Mouse (Mus musculus): ENCODE measurements around the gene Acta2.

The Acta2 gene

DNA sequence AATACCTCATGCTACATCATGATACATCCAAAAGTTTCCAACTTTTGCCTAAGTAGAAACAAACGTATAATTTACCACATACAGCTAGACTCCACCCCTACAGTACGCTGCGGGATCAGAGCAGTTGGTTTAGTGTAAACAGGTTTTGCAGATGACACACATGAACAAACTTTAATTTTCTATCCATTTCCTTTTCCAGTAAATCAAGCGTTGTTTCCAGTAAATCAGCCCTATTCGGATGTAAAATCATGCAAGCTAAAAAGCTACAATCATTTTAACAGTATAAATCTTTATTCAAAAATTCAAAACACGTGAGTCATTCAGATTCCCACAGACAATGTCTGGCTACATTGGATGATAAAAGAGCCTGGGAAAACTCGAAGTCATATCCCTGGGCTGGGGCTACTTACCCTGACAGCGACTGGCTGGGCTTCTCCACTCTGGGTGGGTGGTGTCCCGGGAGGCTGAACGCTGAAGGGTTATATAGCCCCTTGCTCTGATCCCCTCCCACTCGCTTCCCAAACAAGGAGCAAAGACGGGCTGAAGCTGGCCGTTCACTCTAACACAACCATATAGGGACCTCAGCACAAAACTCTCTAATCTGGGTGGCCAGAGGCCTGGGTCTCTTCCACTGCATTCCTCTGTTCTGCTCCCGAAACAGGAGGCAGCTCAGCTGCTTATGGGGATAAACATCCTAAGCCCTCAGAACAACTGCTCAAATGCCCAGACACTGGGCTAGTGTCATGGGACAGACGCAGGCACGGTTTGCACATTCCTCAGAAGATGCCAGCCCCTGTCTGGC, at the start of gene Acta2:
Gene Acta2, minus strand, starts transcription at position 711 of the 802 bp plus-strand sequence.
- peak; percentile 69 for DNase-seq (ENCODE audit: low read depth)

DNA sequence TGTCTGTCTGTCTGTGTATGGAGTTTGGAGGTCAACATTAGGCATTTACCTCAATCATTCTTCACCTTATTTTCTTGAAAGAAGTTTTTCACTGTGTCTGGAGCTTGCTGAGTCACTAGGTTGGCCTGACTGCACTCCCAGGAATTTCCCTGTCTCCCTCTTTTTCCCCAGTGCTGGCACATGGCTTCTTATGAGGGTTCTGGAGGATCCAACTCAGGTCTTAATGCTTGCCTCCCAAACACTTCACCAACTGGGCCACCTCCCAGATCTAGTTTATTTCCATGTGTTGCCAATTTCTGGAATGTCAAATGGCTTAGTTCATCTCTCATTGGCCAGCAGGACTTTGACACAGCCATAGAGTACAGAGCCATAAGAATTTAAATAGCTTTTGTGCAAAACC, 49.5 kb upstream of the Acta2 start:
- DNase-seq (ENCODE audit: low read depth) = peak; percentile 59

DNA sequence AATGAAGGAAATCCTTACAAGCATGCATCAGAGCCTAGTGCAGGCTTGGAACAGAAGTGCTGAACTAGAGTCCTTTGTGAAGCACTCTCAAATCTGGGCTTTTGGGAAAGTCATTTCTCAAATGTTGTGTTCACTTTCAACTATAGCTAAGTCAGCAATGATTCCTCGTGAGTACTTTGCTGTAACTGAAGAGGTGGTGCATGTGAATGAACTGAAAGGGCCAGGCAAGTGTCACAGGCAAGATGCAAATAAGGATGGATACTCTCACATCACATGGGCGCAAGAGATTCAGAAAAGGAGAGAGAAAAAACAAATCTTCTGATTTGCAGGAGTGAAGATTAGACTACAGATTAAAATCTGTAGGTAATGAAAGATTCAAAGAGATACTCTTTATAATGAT, 45.0 kb upstream of the Acta2 start:
- DNase-seq (ENCODE audit: low read depth) = no peak

DNA sequence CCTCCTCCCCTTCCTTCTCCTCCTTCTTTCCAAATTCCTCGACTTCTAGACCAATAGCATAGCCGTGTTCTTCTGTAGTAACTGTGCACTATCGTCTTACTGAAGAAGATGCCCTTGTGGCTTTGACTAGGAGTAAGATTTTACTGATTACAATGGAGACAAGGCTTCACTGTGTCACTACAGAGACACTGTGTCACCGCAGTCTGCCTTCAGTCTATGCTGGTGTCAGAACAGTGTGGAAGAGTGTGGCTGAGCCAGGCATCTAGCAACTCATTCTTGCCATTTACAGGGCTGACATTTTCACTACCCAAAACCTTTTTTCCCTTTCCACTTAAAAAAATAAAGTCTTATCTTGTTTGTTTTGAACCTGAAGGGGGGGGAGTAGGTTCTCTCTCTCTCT, 43.8 kb upstream of the Acta2 start:
- no peak for DNase-seq (ENCODE audit: low read depth)

DNA sequence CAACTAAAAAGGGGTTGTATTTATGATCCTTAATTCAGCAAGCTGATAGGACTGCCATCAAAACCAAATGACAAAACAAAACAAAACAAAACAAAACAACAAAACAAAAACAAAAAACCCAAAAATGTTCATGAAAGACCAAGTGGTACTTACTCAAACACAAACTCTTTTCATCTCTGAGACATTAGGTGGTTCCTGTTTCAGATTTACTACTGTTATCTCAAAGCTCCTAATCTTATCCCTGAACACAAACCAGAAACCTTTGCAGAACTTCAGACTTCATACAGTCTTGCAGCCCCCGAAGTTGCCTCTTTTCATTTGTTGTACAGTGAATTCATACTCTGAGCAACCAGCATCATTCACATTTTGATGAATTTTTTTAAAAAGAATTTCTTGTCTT, 43.1 kb upstream of the Acta2 start:
- no peak for DNase-seq (ENCODE audit: low read depth)

DNA sequence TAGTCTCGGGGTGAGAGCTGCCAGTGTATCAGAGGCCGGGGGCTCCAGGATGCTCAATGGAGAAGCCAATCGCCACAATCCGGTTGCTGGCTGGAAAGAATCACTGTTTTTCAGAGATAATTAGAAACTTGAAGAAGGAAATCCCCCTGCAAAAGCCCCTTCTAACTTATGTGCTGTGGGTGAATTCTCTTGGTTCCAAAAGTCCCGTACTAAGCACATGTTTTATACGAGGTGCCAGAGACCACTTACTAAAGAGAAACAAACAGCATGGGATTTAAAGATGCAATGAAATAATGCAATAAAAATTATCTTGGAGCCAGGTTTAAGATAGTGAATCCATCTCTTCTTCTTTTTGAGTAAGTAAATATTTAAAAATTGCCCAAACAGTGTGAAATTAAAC, 40.1 kb upstream of the Acta2 start:
- no peak for DNase-seq (ENCODE audit: low read depth)

DNA sequence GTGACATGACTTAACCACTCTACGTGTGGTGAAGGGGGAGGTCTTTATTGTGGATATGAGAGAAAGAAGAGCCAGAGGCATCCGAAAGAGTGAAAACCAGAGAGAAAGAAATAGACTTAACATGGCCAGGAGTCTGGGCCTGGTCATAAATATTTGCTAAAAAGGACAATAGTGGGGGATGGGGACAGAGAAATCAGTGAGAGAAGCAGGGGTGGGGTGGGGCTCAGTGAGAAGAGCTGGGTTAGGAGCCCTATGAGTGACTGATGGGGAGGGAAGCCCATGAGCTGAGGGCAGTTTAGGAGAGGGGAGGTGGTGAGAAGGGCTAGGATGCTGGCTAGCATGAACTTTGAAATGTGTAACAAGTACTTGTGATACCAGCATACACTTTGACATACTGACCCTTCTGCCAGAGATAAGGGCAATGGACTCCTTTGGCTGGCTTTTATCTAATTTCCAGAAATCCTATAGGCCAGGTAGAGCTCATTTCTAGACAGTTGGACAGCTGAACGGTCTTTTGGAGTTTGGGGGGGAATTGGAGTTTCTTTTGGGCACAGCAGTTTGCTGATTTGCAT, 38.1 kb upstream of the Acta2 start:
- no peak for DNase-seq (ENCODE audit: low read depth)

DNA sequence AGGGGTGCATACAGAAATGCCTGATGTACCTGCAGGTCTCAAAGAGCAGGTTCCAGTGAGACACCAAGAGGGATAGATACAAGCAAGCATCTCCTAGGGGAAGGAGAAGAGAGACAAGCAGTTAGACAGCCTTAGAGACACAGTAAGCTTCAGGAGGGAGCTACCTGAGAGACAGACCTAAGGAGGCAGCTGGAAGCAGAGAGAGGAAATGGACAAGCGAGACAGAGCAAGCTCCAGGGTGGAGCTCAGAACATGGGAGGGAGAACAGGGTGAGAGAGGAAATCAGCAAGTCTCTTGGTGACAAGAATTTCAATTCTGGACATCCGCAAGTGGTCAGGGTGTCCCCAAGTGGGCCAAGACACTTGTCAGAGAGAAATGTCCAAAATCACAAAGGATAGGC, 37.3 kb upstream of the Acta2 start:
- no peak for DNase-seq (ENCODE audit: low read depth)

DNA sequence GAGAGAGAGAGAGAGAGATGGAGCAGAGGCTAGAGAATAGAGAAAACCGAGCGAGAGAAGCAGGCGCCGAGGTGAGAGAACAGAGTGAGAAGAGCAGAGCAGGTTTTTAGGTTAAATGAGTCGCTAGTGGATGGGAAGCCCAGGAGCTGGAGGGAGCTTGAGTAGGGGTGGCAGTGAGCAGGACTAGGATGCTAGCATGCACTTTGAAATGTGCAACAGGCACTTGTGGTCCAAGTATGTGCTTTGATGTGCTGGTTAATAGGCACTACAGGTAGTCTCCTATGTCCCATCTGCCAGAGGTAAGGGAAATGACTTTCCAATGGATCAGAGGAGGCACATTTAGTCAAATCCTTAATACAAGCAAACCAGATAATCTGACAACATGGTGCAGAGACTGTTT, 36.6 kb upstream of the Acta2 start:
- no peak for DNase-seq (ENCODE audit: low read depth)

DNA sequence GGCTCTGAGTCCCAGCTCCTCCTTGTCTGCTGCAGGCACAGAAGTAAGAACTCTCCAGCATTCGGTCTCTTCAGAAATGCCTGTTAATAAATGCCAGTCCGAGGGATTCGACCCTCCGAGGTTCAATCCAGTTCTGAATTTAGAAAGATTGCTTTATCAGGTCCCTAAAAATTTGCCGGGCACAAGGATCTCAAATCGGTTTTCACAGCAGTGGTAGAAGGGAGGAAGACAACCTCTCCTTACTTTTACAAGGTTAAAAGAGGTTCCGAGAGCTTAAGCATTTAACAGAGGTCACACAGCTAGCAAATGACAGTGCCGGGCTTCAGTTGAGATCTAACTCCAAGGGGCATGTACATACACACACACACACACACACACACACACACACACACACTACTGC, 36.0 kb upstream of the Acta2 start:
- DNase-seq (ENCODE audit: low read depth) = no peak

DNA sequence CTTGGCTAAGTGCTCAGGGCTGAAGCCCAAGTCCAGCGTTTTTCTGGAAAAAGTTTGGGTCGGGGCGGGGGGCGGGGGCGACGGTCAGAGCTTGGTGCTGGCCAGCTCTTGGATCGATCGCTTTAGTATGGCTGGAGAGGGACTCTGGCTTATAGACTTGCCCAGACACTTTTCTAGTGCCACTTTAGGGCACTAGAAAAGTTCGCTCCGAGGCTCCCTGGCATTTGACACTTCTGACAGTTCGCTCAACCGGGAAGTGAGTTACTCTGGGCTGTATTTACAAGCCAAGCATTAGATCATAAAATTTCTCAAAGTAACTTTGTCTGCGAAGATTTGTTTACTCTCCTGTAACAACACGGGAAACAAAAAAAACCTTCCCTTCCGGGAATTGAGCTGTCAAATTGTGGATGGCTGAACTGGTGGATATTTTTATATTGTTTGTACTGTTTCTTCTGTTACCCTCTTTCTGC, 35.5 kb upstream of the Acta2 start:
- no peak for DNase-seq (ENCODE audit: low read depth)

DNA sequence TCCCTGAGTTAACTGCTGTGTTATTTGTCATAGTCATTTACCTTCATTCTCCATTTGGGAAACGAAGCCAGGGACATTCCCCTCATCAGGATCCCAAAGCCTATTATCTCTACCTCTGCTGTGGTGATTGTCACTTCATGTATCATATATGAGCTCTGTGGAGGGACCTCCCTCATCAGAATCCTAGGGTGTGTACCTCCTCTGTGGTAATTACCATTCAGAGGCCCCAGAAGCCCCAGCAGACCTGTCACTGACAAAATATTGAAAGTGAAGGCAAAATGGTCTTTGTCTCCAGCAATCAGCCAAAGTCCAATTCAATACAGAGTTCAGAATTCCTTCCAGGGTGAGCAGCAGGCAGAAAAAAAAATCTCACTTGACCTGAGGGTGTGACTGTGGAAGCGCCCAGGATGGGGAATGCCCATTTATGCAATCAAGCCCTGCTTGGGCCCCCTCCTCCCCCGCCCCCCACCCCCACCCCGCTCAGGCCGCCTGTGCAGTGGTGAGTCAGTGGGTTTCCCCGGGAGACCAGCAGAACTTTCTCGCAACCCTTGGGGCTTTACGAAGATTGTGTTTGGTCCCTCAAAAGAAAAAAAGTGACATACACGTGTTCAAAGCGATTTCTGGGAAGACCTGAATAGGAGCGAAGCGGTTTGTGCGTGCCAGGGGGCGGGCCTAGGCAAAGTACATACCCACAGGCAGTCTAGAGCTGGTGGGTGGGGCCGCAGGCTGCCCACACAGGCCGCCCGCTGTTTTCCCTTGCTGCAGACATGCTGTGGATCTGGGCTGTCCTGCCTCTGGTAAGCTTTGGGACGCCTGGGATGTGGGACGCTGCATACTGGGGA, 34.8 kb upstream of the Acta2 start, which contains the start of gene Fas:
Gene Fas, plus strand, starts transcription at position 719 of the 842 bp plus-strand sequence.
- peak; percentile 67 for DNase-seq (ENCODE audit: low read depth)

DNA sequence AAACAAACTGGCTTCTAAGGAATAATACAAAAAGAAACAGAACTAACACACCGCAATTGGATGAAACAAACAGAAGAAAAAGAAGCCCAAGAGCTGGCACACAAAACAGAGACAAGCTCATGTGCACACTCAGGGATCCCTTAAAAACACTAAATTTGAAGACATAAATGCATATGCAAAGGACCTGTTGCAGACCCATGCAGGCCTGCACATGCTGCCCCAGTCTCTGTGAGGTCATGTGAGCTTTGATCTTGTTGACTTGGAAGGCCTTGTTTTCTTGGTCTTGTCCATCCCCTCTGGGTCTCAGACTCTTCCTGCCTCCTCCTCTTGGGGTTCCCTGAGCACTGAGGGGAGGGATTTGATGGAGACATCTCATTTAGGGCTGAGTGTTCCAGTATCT, 33.3 kb upstream of the Acta2 start:
- no peak for DNase-seq (ENCODE audit: low read depth)

DNA sequence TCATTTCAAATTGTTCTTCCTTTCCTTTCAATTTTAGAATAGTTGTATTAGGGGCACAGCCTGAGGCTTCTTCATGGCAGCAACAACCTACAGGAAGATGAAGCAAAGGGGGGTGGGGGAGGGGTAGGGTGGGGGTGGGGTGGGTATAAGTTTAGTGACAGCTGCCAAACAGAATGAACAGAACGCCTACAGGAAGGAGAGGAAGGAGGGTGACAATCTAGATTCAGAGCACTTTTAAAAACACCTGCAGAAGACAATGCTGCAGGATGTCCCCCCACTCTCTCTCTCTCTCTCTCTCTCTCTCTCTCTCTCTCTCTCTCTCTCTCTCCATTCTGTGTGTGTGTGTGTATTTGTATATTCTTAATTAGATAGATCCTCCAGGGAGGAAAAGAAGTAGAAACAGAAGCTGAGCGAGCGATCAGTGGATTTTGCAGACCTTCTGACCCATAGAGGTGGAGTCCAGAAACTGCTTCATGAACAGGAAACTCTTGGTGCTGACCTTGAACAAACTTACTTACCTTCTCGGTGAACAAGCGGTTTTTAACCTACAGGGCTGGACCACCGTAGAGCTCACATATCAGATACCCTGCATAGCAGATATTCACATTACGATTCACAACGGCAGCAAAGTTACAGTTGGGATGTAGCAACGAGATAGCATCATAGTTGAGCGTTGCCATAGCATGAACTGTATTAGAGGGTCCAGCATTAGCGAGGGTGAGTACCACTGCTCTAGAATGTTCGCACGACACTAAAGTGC, 32.4 kb upstream of the Acta2 start:
- no peak for DNase-seq (ENCODE audit: low read depth)

DNA sequence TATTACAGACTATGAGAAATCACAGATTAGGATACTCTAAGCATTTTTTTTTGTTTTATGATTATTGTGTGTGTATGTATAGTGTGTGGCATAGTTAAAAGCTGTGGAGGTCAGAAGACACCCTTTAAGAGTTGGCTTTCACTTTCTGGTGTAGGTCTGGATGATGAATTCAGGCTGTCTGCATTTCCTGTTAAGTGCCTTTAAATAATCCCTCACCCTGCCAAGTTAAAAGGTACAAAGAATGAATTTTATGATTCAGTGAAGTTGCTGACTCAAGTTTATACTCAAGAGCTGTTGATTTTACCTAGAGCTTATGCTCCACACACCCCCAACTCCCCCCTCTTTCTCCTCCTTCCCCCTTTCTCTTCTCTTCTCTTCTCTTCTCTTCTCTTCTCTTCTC, 31.8 kb upstream of the Acta2 start:
- DNase-seq (ENCODE audit: low read depth) = no peak

DNA sequence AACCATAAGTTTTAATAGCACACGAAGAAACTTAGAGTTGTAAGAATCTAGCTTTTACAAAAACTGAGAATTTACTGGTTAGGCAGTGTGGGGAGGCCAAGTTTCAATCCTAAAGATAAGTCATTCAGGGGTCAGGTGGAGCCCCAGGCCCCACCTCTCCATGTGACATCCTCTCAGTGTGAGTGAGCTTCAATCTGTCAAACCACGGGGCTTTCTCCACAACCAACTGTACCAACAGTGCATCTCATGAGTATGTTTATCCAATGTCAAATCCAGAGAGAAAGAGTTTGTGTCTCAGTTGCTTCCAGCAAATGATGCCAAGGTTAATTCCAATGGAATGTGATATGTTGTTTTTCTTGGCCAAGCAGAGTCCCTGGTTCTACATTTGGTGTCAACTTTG, 29.4 kb upstream of the Acta2 start:
- no peak for DNase-seq (ENCODE audit: low read depth)

DNA sequence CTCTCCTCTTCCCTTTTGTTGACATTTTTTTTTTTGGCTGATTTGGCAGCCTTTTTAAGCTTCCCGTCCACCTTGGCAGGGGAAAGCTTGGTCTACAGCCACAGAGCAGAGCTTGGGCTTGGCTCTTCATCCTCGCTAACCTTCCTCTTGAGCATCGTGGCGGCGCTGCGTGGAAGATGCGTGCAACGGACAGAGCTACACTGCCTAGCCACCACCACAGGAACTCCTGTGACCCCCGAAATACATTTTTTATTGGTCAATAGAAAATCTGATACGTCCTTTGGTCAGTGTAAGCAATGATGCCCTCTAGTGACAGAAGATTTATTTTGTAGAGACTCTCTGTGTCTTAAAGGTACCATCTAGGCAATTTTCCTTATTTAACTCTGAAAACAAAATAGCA, 29.0 kb upstream of the Acta2 start:
- DNase-seq (ENCODE audit: low read depth) = no peak

DNA sequence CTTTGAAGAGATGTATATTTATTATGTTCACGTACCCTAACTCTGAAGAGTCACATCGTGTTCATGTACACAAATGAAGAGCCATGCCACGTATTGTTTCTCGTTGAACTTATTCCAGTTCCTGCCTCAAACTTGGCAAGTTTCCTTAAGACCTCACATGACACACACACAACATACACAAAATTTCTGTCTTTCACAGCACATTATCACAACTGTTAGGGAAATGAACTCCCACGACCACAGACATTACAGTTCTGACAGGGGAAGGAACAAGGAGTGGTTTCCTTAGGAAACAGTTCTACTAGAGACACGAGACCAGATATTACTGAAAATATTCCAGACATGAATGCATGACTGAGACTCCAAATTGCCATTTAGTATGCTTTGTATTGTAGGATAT, 28.2 kb upstream of the Acta2 start:
- DNase-seq (ENCODE audit: low read depth) = no peak

DNA sequence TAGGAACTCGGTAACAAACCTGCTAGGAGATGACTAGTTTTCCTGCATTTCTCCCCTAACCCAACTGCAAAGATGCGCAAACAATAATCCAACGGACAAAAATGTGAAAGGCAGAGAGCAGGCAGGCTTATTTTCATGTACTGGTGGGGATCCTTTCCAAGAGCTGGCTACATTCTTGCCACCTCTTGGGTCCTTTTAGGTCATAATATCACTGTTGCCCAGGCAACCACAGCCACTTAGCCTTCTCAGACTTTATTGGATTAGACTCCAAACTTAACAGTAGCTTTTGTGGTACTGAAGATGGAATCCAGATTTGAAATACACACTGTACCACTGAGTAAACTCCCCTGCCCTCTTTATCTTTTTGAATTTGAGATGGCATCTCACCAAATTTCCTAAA, 22.7 kb upstream of the Acta2 start:
- DNase-seq (ENCODE audit: low read depth) = no peak

DNA sequence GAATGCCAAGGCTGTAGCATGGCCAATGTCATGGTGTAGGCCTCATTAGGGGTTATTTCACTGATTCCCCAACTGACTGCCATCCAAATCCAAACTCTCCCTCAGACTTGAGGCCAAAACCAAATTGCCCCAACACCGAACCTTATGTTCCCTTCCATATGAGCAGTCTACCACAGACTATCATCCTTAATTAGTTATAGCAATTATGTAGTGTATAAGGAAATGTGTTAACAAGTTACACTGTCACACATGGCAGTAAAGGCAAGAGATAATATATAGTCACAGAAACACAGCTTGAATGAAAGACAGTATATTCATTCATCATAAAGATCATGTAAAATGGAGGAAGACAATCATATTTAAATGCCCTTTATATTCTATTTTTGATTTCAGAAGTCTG, 17.7 kb upstream of the Acta2 start:
- DNase-seq (ENCODE audit: low read depth) = no peak

DNA sequence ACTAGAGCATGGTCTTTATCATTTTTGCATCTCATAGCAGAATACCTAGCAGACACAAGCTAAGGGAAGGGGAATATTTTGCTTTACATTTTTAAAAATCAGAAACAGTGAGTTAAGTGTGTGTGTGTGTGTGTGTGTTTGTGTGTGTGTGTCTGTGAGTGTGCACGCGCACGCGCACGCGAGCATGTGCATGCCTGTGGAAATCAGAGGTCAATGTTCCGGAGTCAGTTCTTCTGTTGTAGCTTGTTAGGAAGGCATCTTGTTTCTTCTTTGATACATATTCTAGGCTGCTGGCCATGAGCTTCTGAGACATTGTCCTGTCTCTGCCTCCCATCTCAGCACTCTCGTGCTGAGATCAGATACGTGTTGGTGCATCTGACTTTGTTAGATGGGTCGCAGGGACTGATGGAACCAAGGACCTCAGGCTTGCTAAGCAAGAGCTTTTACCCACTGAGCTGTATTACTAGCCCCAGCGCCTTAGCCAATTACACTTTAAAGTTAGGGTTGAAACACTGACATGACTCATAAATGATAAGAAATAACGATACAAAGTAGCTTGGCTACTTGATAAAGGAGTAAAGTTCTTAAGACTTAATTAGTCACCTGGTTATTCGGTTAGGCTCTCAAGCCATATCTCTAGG, 15.6 kb upstream of the Acta2 start:
- no peak for DNase-seq (ENCODE audit: low read depth)
